Mouse (Mus musculus) liver, embryonic 14.5 days (tissue): ENCODE data around the gene Emx2. TPM values are rescaled to one million over a fixed set of nuclear protein-coding genes. Genes with fewer than 3 reads are reported as not detected.
A peak's percentile ranks its signal among the peaks of the same experiment; 100 is the strongest.

Experiments
- ATAC-seq: fragments of 200-750 bp; cut with Nextera tagmentation; 2 replicates; pipeline ENCODE4 v1.8.0; 2017; ENCODE audit warnings: moderate number of reproducible peaks, mild to moderate bottlenecking, moderate library complexity; ENCODE audit not compliant: insufficient read depth
- DNase-seq, 3 experiments: peaks; one replicate each; pipeline ENCODE4 v3.0.0-alpha.2; 2012 to 2013; ENCODE audit warnings: low read depth in 3 of 3, low spot score in 3 of 3
- H3K27ac ChIP-seq: fragments of 300-500 bp; sonication (generic); 2 replicates; pipeline ENCODE4 v1.5.1; 2014; ENCODE audit warnings: moderate library complexity, mild to moderate bottlenecking, control low read depth, inconsistent platforms
- H3K27me3 ChIP-seq: fragments of 300-500 bp; sonication (generic); 2 replicates; pipeline ENCODE4 v1.6.1; 2014; ENCODE audit warnings: mild to moderate bottlenecking, low read length, moderate library complexity; ENCODE audit not compliant: control insufficient read depth, insufficient read depth
- H3K36me3 ChIP-seq: fragments of 300-500 bp; sonication (generic); replicated peaks from 2 replicates; pipeline ENCODE4 v1.6.1; 2014; ENCODE audit warnings: low read depth; ENCODE audit not compliant: control insufficient read depth, insufficient read depth
- H3K4me1 ChIP-seq, 2 experiments: fragments of 200-500 bp in 1 of 2; fragments of 300-500 bp in 1 of 2; sonication (generic) in 1 of 2; replicated peaks; 2 replicates each; pipeline ENCODE4 v1.6.1; 2012 to 2014; ENCODE audit warnings: antibody characterized with exemption in 1 of 2, inconsistent platforms in 1 of 2, low read length in 1 of 2; ENCODE audit not compliant: control insufficient read depth in 2 of 2, insufficient read depth in 2 of 2
- H3K4me2 ChIP-seq: fragments of 300-500 bp; sonication (generic); 2 replicates; pipeline ENCODE4 v1.6.1; 2014; ENCODE audit warnings: low read depth, mild to moderate bottlenecking, control low read depth, moderate library complexity
- H3K4me3 ChIP-seq, 2 experiments: fragments of 200-500 bp in 1 of 2; fragments of 300-500 bp in 1 of 2; sonication (generic) in 1 of 2; 2 replicates each; pipeline ENCODE4 v1.5.1; 2012 to 2014; ENCODE audit warnings: low read depth in 2 of 2, low read length in 2 of 2, mild to moderate bottlenecking in 2 of 2, control low read depth in 1 of 2, inconsistent platforms in 1 of 2, moderate library complexity in 1 of 2; ENCODE audit not compliant: insufficient read depth in 1 of 2
- H3K9ac ChIP-seq: fragments of 300-500 bp; sonication (generic); replicated peaks from 2 replicates; pipeline ENCODE4 v1.6.1; 2014; ENCODE audit warnings: mild to moderate bottlenecking, control low read depth, moderate library complexity
- H3K9me3 ChIP-seq: fragments of 300-500 bp; sonication (generic); 2 replicates; pipeline ENCODE4 v1.6.1; 2016; ENCODE audit warnings: low read length, mixed read lengths; ENCODE audit not compliant: control insufficient read depth
- CTCF ChIP-seq: IDR thresholded peaks from 2 replicates; pipeline ENCODE4 v1.5.1; 2016; ENCODE audit warnings: antibody characterized with exemption, low read depth, control low read depth
- EP300 ChIP-seq: IDR thresholded peaks from 2 replicates; pipeline ENCODE4 v1.6.1; 2016; ENCODE audit warnings: antibody characterized with exemption, low read depth
- WGBS: fragments of 180-500 bp; shearing (Covaris S2); extraction: QIAGEN DNeasy Blood & Tissue Kit; methylation state at CpG from one replicate; pipeline ENCODE4 v1.1.7; 2014; ENCODE audit not compliant: insufficient replicate concordance; 5-methylcytosine and 5-hydroxymethylcytosine counted together
- polyA plus RNA-seq, 2 experiments: library from polyadenylated mRNA; depleted of rRNA in 1 of 2; stranded (reverse) in 1 of 2; unstranded in 1 of 2; fragments of >200 nt; fragmentation: Nextera tagmentation in 1 of 2; extraction: Ambion mirVana in 1 of 2; gene quantifications; 2 replicates each; pipeline versions ENCODE4 v1.2.1 to v1.2.3; 2012 to 2014

Emx2 gene
- polyA plus RNA-seq, 2 experiments: 0.01 TPM; not detected in 1

GRCm38 (mm10) chr19:59458743-59459135 is 567 bp downstream of the Emx2 start:
- Histone ChIP-seq H3K9ac (no peak overlapping the region), H3K27ac (no peak overlapping the region), H3K4me1 (no peaks in the 10 kb centered on the region), H3K4me3 (no peak overlapping the region), H3K9me3 (no peaks in the 10 kb centered on the region), H3K4me2 (peak overlapping the region; percentile 4; the same call in 1 of the 2 replicates), H3K27me3 (peaks cover 100% of the 10 kb centered on the region), H3K36me3 (no peaks in the 10 kb centered on the region)
- no peak for DNase-seq
- TF ChIP-seq EP300 (no peak), CTCF (no peak)
- under 1% methylated on average over 15 of the region's 15 CpGs for WGBS
- no peak for ATAC-seq

DNA sequence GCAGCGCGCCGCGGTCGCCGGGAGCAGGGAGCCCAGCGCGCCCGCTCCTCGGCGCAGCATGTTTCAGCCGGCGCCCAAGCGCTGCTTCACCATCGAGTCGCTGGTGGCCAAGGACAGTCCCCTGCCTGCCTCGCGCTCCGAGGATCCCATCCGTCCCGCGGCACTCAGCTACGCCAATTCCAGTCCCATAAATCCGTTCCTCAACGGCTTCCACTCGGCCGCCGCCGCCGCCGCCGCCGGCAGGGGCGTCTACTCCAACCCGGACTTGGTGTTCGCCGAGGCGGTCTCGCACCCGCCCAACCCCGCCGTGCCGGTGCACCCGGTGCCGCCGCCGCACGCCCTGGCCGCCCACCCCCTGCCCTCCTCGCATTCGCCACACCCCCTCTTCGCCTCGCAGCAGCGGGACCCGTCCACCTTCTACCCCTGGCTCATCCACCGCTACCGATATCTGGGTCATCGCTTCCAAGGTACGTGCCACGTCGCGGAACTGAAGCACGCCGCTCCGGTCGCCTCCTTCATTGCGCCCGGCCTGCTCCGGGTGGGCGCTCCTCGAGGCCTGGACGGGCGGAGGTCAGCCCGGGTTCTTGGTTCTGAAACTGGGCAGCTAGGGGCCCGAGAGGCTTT is 1.1 kb downstream of the Emx2 start:
- TF ChIP-seq CTCF (no peak), EP300 (no peak)

GRCm38 (mm10) chr19:59459811-59460241 is 1.7 kb downstream of the Emx2 start:
- 0% methylated on average over 19 of the region's 19 CpGs for WGBS
- no peak overlapping the region for H3K4me3 ChIP-seq
- H3K9ac ChIP-seq: no peak overlapping the region
- H3K9me3 ChIP-seq: no peaks in the 10 kb centered on the region
- no peak overlapping the region for H3K4me2 ChIP-seq
- no peak overlapping the region for H3K27ac ChIP-seq
- no peaks in the 10 kb centered on the region for H3K36me3 ChIP-seq
- H3K4me1 ChIP-seq: no peaks in the 10 kb centered on the region
- H3K27me3 ChIP-seq: peaks cover 99% of the 10 kb centered on the region
- DNase-seq (no peak), ATAC-seq (no peak)
- TF ChIP-seq EP300 (no peak), CTCF (no peak)

More for the DNA sequence above, 1.1 kb downstream of the Emx2 start:
- no peak for DNase-seq
- no peaks in the 10 kb centered on the region for H3K4me1 ChIP-seq
- H3K9me3 ChIP-seq: no peaks in the 10 kb centered on the region
- ATAC-seq: no peak
- no peak overlapping the region for H3K4me3 ChIP-seq
- 1% methylated on average over 75 of the region's 75 CpGs for WGBS
- no peak overlapping the region for H3K27ac ChIP-seq
- peaks cover 99% of the 10 kb centered on the region for H3K27me3 ChIP-seq
- no peaks in the 10 kb centered on the region for H3K36me3 ChIP-seq
- no peak overlapping the region for H3K4me2 ChIP-seq
- H3K9ac ChIP-seq: no peak overlapping the region

GRCm38 (mm10) chr19:59460328-59461115 is 2.4 kb downstream of the Emx2 start:
- no peak overlapping the region for H3K4me2 ChIP-seq
- no peaks in the 10 kb centered on the region for H3K9me3 ChIP-seq
- ATAC-seq: no peak
- DNase-seq: no peak
- H3K27me3 ChIP-seq: peaks cover 99% of the 10 kb centered on the region
- H3K9ac ChIP-seq: no peak overlapping the region
- no peaks in the 10 kb centered on the region for H3K4me1 ChIP-seq
- 2% methylated on average over 34 of the region's 34 CpGs for WGBS
- H3K27ac ChIP-seq: no peak overlapping the region
- H3K36me3 ChIP-seq: no peaks in the 10 kb centered on the region
- TF ChIP-seq EP300: no peak
- no peak for TF ChIP-seq CTCF
- H3K4me3 ChIP-seq: no peak overlapping the region

DNA sequence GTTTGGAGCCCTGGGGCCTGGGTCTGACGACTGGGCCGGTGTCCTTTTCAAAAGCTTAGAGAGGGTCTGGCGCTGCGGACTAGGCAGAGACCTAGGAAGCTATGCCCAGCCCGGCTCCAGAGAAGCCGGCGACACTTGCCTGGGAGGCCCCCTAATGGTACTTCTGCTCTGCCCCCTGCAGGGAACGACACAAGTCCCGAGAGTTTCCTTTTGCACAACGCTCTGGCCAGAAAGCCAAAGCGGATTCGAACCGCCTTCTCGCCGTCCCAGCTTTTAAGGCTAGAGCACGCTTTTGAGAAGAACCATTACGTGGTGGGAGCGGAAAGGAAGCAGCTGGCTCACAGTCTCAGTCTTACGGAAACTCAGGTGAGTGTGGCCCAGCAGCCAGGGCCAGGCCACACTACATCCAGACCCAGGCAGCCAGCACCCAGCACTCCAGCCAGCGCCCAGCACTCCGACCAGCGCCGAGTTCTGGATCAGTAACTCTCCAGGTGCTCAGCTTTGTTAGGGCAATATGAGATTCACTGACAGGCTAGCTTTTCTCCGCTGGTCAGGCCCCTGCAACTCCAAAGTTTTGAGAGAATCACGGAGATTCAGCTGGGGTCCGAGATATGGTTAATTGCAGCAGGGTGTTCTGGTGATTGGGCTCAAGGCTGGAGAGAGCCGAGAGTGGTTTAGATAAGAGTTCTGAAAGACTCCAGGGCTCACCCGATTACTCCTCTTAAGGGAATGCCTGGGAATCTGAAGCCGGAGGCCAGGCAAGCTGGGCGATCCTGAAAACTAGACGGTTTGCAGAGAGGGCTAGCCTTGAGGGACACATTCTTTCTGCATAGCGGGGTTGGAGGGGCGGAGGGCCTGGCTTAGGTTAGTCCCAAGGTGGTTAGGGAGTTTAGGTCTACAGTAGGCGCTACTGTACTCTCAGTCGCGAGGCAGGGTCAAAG is 3.6 kb downstream of the Emx2 start:
- Histone ChIP-seq H3K27ac (no peak overlapping the region), H3K9me3 (no peaks in the 10 kb centered on the region), H3K4me2 (no peak overlapping the region), H3K9ac (no peak overlapping the region), H3K4me3 (no peak overlapping the region), H3K4me1 (no peaks in the 10 kb centered on the region), H3K27me3 (peaks cover 99% of the 10 kb centered on the region), H3K36me3 (no peaks in the 10 kb centered on the region)
- no peak for TF ChIP-seq CTCF
- TF ChIP-seq EP300: no peak
- DNase-seq (no peak), ATAC-seq (no peak)
- 3% methylated on average over 36 of the region's 36 CpGs for WGBS
